Mouse (Mus musculus): ENCODE data around the gene Plcb3. TPM values are rescaled to one million over a fixed set of nuclear protein-coding genes. Genes with fewer than 3 reads are reported as not detected.
"Not testable (repeated sequence)": the region's sequence is repeated elsewhere in the genome, so short reads cannot be mapped to it uniquely, and the experiment has no call there.

Plcb3 gene
- polyA plus RNA-seq, 1 experiment from 2014 or later = 17.2 TPM

- Histone ChIP-seq H3K4me2 (peak overlapping the region; percentile 71), H3K27ac (ENCODE audit: low read depth, low read length) (peak overlapping the region; percentile 69), H3K27me3 (ENCODE audit: control insufficient read depth, insufficient read depth, low read length) (no peaks in the 10 kb centered on the region), H3K9me3 (replicated peaks; ENCODE audit: control insufficient read depth, low read length) (no peaks in the 10 kb centered on the region), H3K9ac (ENCODE audit: low read depth, low read length) (peak overlapping the region; percentile 78), H3K4me3 (ENCODE audit: low read depth, low read length) (peak overlapping the region; percentile 51), H3K36me3 (ENCODE audit: control insufficient read depth, insufficient read depth, low read length) (peaks cover 3% of the 10 kb centered on the region; the same call in 1 of the 2 replicates), H3K4me1 (ENCODE audit: control insufficient read depth, insufficient read depth, low read length) (peaks cover 25% of the 10 kb centered on the region)
- ATAC-seq (replicated peaks; ENCODE audit: insufficient number of reproducible peaks, low FRiP score, low TSS enrichment) = 0 out of 2 replicates have a peak, but pooled peaks have one; percentile 1
- 63% methylated on average over 14 of the region's 14 CpGs for WGBS (ENCODE audit: insufficient replicate concordance)
Measured at GRCm38 (mm10) chr19:6993011-6993770, 16.9 kb upstream of the Plcb3 start.

- peak within 1 kb of the TSS; percentile 51 for H3K4me3 ChIP-seq (ENCODE audit: low read depth, low read length)
- ATAC-seq (replicated peaks; ENCODE audit: insufficient number of reproducible peaks, low FRiP score, low TSS enrichment) = peak; percentile 89
- H3K36me3 ChIP-seq (ENCODE audit: control insufficient read depth, insufficient read depth, low read length) = peaks cover 3% of the 10 kb centered on the region; the same call in 1 of the 2 replicates
- peak within 1 kb of the TSS; percentile 78 for H3K9ac ChIP-seq (ENCODE audit: low read depth, low read length)
- no peaks in the 10 kb centered on the region for H3K9me3 ChIP-seq (replicated peaks; ENCODE audit: control insufficient read depth, low read length)
- H3K27ac ChIP-seq (ENCODE audit: low read depth, low read length) = peak within 1 kb of the TSS; percentile 69
- WGBS (ENCODE audit: insufficient replicate concordance) = 3% methylated on average over 37 of the region's 37 CpGs
- H3K4me2 ChIP-seq = peak within 1 kb of the TSS; percentile 71
- peaks cover 29% of the 10 kb centered on the region for H3K4me1 ChIP-seq (ENCODE audit: control insufficient read depth, insufficient read depth, low read length)
- no peaks in the 10 kb centered on the region for H3K27me3 ChIP-seq (ENCODE audit: control insufficient read depth, insufficient read depth, low read length)
Measured at GRCm38 (mm10) chr19:6992011-6992858, 16.0 kb upstream of the Plcb3 start, which contains the start of gene Dnajc4. TSS of gene Dnajc4 (minus strand) at chr19:6992572.

- not testable (repeated sequence) for H3K9ac ChIP-seq (ENCODE audit: low read depth, low read length); H3K27ac ChIP-seq (ENCODE audit: low read depth, low read length); H3K4me2 ChIP-seq; H3K36me3 ChIP-seq (ENCODE audit: control insufficient read depth, insufficient read depth, low read length); H3K9me3 ChIP-seq (replicated peaks; ENCODE audit: control insufficient read depth, low read length); ATAC-seq (replicated peaks; ENCODE audit: insufficient number of reproducible peaks, low FRiP score, low TSS enrichment); H3K4me3 ChIP-seq (ENCODE audit: low read depth, low read length); H3K27me3 ChIP-seq (ENCODE audit: control insufficient read depth, insufficient read depth, low read length)
- H3K4me1 ChIP-seq (ENCODE audit: control insufficient read depth, insufficient read depth, low read length) = peaks cover 36% of the 10 kb centered on the region
- WGBS (ENCODE audit: insufficient replicate concordance) = 86% methylated on average over 6 of the region's 6 CpGs
Measured at GRCm38 (mm10) chr19:6991166-6991565, 14.9 kb upstream of the Plcb3 start.

- Histone ChIP-seq H3K27ac (ENCODE audit: low read depth, low read length) (no peak overlapping the region), H3K4me2 (no peak overlapping the region), H3K36me3 (ENCODE audit: control insufficient read depth, insufficient read depth, low read length) (peaks cover 3% of the 10 kb centered on the region; the same call in 1 of the 2 replicates), H3K9me3 (replicated peaks; ENCODE audit: control insufficient read depth, low read length) (no peaks in the 10 kb centered on the region), H3K4me1 (ENCODE audit: control insufficient read depth, insufficient read depth, low read length) (peaks cover 38% of the 10 kb centered on the region), H3K4me3 (ENCODE audit: low read depth, low read length) (no peak overlapping the region), H3K27me3 (ENCODE audit: control insufficient read depth, insufficient read depth, low read length) (no peaks in the 10 kb centered on the region), H3K9ac (ENCODE audit: low read depth, low read length) (no peak overlapping the region)
- 87% methylated on average over 6 of the region's 6 CpGs for WGBS (ENCODE audit: insufficient replicate concordance)
- ATAC-seq (replicated peaks; ENCODE audit: insufficient number of reproducible peaks, low FRiP score, low TSS enrichment) = no peak
Measured at GRCm38 (mm10) chr19:6990712-6991111, 14.4 kb upstream of the Plcb3 start.

GRCm38 (mm10) chr19:6989251-6989650 lies 13.0 kb upstream of the Plcb3 start:
- no peaks in the 10 kb centered on the region for H3K9me3 ChIP-seq (replicated peaks; ENCODE audit: control insufficient read depth, low read length)
- H3K4me2 ChIP-seq = no peak overlapping the region; the same call in 1 of the 2 replicates
- 90% methylated on average over 8 of the region's 8 CpGs for WGBS (ENCODE audit: insufficient replicate concordance)
- no peak overlapping the region for H3K9ac ChIP-seq (ENCODE audit: low read depth, low read length)
- H3K4me1 ChIP-seq (ENCODE audit: control insufficient read depth, insufficient read depth, low read length) = peaks cover 25% of the 10 kb centered on the region
- no peak overlapping the region for H3K27ac ChIP-seq (ENCODE audit: low read depth, low read length)
- no peak overlapping the region for H3K4me3 ChIP-seq (ENCODE audit: low read depth, low read length)
- ATAC-seq (replicated peaks; ENCODE audit: insufficient number of reproducible peaks, low FRiP score, low TSS enrichment) = no peak
- peaks cover 9% of the 10 kb centered on the region; the same call in 1 of the 2 replicates for H3K36me3 ChIP-seq (ENCODE audit: control insufficient read depth, insufficient read depth, low read length)
- H3K27me3 ChIP-seq (ENCODE audit: control insufficient read depth, insufficient read depth, low read length) = no peaks in the 10 kb centered on the region

GRCm38 (mm10) chr19:6987904-6988285 lies 11.6 kb upstream of the Plcb3 start:
- peak overlapping the region; percentile 98 for H3K27ac ChIP-seq (ENCODE audit: low read depth, low read length)
- WGBS (ENCODE audit: insufficient replicate concordance) = 3% methylated on average over 8 of the region's 8 CpGs
- H3K4me2 ChIP-seq = peak overlapping the region; percentile 90
- H3K9me3 ChIP-seq (replicated peaks; ENCODE audit: control insufficient read depth, low read length) = no peaks in the 10 kb centered on the region
- peak overlapping the region; percentile 96 for H3K9ac ChIP-seq (ENCODE audit: low read depth, low read length)
- H3K4me1 ChIP-seq (ENCODE audit: control insufficient read depth, insufficient read depth, low read length) = peaks cover 18% of the 10 kb centered on the region
- H3K36me3 ChIP-seq (ENCODE audit: control insufficient read depth, insufficient read depth, low read length) = peaks cover 17% of the 10 kb centered on the region
- peak overlapping the region; percentile 90 for H3K4me3 ChIP-seq (ENCODE audit: low read depth, low read length)
- no peaks in the 10 kb centered on the region for H3K27me3 ChIP-seq (ENCODE audit: control insufficient read depth, insufficient read depth, low read length)
- no peak for ATAC-seq (replicated peaks; ENCODE audit: insufficient number of reproducible peaks, low FRiP score, low TSS enrichment)

GRCm38 (mm10) chr19:6987061-6987903 lies 11.0 kb upstream of the Plcb3 start, which contains the start of gene Vegfb:
TSS of gene Vegfb (minus strand) at chr19:6987651.
- Histone ChIP-seq H3K36me3 (ENCODE audit: control insufficient read depth, insufficient read depth, low read length) (peaks cover 22% of the 10 kb centered on the region), H3K9ac (ENCODE audit: low read depth, low read length) (peak within 1 kb of the TSS; percentile 96), H3K27me3 (ENCODE audit: control insufficient read depth, insufficient read depth, low read length) (no peaks in the 10 kb centered on the region), H3K27ac (ENCODE audit: low read depth, low read length) (peak within 1 kb of the TSS; percentile 98), H3K4me1 (ENCODE audit: control insufficient read depth, insufficient read depth, low read length) (peaks cover 16% of the 10 kb centered on the region), H3K4me3 (ENCODE audit: low read depth, low read length) (peak within 1 kb of the TSS; percentile 90), H3K4me2 (peak within 1 kb of the TSS; percentile 90), H3K9me3 (replicated peaks; ENCODE audit: control insufficient read depth, low read length) (no peaks in the 10 kb centered on the region)
- WGBS (ENCODE audit: insufficient replicate concordance) = under 1% methylated on average over 75 of the region's 85 CpGs
- ATAC-seq (replicated peaks; ENCODE audit: insufficient number of reproducible peaks, low FRiP score, low TSS enrichment) = peak; percentile 41

Measured in heart, embryonic 11.5 days (tissue).